Mouse (Mus musculus): Measurements from ENCODE around the gene Cd247.

GRCm38 (mm10) chr1:165766295-165766890 is 22.1 kb upstream of the Cd247 start:
- no peak for TF ChIP-seq CTCF (IDR thresholded peaks at IDR 0.05; ENCODE audit: borderline replicate concordance, control insufficient read depth, extremely low read depth, insufficient read depth, low read length, poor library complexity)
- no peak for TF ChIP-seq POLR2A (IDR thresholded peaks at IDR 0.05; ENCODE audit: control insufficient read depth, extremely low read depth, insufficient read depth, low read length, poor library complexity)

All from thymus, adult 2 months (tissue).